Mouse (Mus musculus): ENCODE measurements around the gene Arpc3.

Gene Arpc3

GRCm38 (mm10) chr5:122391786-122392180 is at the start of gene Arpc3:
TSS of gene Arpc3 (plus strand) at chr5:122391878.
- DNase-seq (ENCODE audit: low spot score): peak; percentile 92

DNA sequence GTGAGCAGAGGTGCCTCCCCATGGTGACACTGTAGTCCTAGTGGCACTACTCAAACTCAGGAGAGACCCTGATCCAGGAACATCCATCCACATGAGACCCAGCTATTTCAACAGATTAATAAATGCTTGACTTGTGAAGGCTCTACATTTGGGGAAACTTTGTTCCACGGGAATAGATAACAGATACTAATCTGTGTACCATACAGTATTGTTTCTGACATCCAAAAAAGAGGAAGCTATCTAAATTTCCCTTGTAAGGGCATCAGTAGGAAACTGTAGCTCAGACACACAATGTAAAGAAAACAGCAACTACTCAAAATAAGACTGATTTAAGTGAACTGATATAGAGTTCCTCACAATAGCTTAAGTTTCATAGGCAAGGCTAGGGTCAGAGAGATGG is 48.8 kb upstream of the Arpc3 start:
- no peak for DNase-seq (ENCODE audit: low spot score)

GRCm38 (mm10) chr5:122343768-122344167 is 47.9 kb upstream of the Arpc3 start:
- DNase-seq (ENCODE audit: low spot score): no peak

DNA sequence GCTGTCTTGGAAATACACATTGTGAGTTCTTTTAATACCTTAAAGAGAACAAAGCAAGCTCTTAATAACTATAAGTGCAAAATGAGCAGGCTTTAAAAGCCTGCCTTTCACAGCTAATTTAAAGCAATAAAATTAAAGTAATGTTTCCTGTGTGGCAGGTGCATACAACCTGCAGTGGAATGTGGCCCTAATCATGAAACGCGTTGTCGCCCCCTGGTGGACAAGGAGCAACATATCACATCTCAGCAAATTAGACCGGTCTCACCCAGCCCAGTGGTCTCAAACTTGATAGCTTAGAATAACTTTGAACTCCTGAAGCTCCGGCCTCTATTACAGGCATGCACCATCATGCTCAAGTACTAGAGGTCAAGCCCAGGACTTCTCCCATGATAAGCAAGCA is 47.4 kb upstream of the Arpc3 start:
- DNase-seq (ENCODE audit: low spot score): peak; percentile 73

DNA sequence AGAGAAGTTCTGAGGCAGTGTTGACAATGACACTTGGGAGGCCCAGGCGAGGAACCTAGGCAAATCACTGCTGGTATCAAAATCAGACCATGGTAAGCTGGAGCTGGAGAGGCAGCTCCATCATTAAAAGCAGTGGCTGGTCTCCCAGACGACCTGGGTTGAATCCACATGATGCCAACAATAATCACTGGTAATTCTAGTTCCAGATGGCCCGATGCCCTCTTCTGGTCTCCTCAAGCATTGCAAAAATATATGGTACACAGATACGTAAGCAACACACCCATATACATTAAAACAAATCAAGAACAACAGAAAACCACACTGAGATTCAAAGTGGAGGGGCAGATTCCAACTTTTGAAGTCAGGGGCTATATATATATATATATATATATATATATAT is 45.9 kb upstream of the Arpc3 start:
- no peak for DNase-seq (ENCODE audit: low spot score)

GRCm38 (mm10) chr5:122353807-122354491 is 37.7 kb upstream of the Arpc3 start, which contains the start of the genes Rad9b and Vps29:
TSS of gene Rad9b (minus strand) at chr5:122354233.
TSS of gene Vps29 (plus strand) at chr5:122354369.
- DNase-seq (ENCODE audit: low spot score): peak; percentile 99

DNA sequence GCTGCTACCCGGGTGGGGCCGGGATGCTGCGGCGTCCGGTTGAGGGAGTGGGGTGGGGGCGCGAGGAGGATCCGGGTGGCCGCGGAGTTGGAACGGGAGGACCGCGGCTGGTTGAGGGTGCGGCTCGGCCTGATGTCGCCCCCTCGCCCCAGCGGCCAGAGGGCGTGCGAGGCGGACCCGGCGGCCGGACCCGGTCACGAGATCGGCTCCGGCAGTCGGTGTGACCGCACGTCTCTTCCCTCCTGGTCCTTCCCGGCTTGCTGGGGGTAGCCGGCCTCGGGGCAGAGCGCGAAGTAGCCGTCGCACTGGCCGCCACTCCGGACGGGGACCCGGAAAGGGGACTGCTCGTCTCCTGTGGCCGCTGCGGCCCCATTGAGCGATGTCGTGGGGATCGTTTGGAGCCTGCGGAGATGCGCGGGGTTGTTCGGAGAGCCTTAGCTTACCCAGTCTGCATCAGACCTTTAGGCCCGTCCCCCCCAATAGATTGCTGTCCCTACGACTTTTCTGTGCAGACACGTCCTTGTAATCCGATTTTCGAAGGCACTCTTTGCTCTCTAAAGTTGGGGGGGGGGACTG is 37.1 kb upstream of the Arpc3 start:
- no peak for DNase-seq (ENCODE audit: low spot score)

GRCm38 (mm10) chr5:122371591-122372191 is 20.0 kb upstream of the Arpc3 start, which contains the start of gene Gpn3:
TSS of gene Gpn3 (plus strand) at chr5:122371876.
- DNase-seq (ENCODE audit: low spot score): peak; percentile 24

- DNase-seq (ENCODE audit: low spot score): peak; percentile 99
Observed at GRCm38 (mm10) chr5:122372192-122372769, 19.4 kb upstream of the Arpc3 start, which contains the start of gene Fam216a. TSS of gene Fam216a (minus strand) at chr5:122372364.

- no peak for DNase-seq (ENCODE audit: low spot score)
Observed at GRCm38 (mm10) chr5:122372878-122373277, 18.8 kb upstream of the Arpc3 start.

- DNase-seq (ENCODE audit: low spot score): no peak
Observed at GRCm38 (mm10) chr5:122377101-122377833, 14.4 kb upstream of the Arpc3 start.

DNA sequence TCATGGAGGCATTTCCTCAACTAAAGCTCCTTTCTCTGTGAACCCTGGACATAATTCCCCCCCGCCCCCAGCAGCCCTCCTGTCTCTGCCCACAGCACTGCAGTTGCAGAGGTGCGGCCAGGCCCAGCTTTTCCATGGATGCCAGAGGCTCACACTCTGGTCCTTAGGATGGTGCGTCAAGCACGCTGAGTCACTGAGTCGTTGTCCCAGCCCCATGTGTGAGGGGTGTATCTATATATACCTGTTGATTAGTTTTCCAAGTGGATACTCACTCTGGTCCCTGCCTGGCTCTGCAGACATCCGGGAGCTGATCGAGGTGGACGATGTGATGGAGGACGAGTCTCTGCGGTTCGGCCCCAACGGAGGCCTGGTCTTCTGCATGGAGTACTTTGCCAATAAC is 13.5 kb upstream of the Arpc3 start:
- DNase-seq (ENCODE audit: low spot score): no peak

GRCm38 (mm10) chr5:122379374-122380155 is 12.1 kb upstream of the Arpc3 start:
- peak; percentile 70 for DNase-seq (ENCODE audit: low spot score)

DNA sequence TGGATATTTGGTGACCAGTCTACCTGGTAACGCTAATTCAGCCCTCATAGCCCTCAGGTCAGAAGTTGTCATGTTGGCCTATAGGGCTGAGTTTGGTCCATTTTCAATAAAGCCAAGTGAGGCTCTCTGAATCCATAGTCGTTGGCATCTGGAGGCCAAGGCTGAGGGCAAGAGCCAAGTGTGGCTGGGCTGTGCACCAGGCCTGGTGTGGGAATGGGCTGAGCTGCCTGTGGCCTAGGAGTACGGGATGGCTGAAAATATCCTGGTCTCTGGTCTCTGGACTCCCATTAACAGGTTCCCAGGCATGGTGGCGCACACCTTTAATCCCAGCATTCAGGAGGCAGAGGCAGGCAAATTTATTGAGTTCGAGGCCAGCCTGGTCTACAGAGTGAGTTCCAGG is 1.7 kb upstream of the Arpc3 start:
- DNase-seq (ENCODE audit: low spot score): no peak

DNA sequence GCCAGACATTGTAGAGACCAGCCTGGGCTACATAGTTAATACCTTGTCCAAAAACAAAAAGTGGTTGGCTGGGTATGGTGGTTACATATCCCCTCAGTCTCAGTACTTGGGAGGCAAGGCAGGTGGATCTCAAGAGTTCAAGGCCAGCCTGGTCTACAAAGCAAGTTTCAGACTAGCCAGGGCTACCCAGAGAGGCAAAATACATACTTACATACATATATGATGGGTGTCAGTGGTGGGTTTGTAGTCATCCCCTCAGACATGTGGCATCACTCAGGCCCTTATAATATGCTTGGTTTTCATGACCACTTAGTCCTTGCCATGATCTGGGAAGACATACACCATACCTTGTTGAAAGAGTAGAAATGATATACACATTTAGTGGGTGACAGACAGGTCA is 1.0 kb upstream of the Arpc3 start:
- DNase-seq (ENCODE audit: low spot score): no peak

DNA sequence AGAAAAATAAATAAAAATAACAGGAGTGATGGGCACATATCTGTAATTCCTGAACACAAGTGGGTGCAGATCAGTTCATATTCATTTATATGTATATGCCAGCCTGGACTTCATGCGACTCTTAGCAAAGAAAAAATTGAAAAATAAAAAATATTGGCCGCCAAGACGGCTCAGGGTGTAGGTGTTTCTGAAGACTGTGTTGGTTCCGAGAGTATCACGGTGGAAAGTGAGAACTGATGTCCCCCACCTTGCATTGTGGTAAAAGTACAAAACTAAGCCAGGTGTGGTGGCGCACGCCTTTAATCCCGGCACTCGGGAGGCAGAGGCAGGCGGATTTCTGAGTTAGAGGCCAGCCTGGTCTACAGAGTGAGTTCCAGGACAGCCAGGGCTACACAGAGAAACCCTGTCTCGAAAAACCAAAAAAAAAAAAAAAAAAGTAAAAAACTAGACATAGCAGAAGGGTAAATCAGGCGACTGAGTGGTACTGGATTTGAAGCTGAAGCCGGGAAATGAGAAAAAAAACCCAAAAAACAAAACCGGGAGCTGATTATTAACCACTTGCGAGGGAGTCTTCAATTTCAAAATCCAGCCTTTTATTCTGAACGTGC is 396 bp upstream of the Arpc3 start:
- no peak for DNase-seq (ENCODE audit: low spot score)

DNA sequence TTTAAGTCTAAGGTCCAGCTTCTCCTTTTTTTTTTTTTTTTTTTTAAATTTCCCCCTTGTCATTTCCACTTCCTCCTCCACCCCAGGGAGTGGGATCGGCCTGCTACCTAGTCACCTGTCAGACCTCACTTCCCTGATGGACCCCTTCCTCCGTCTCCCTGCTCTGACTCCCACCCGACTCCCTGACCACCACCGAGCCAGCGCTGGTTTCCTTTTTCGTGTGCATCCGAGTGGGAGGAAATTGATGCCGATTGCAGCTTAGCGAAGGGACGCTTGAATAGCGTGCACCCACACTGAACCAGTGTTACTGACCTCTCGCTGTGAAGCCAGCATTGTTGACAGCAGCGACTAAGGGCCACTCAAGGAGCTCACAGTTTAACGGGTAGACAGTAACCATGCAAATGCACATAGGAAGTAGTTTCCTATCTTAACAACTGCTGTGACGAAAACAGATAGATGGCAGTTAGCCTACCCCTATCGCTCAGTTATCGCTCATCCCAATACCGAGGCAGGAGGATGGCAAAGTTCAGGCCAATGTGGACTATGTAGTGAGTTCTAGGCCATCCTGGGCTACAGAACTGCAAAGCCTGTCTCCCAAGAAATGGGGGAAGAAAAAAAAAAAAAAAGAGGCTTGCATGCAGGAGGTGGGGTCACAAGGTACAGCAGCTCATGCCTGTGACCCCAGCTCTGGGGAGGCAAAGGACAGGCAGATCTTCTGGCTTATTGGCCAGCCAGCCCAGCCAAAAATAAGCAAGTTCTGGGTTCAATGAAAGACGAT is 738 bp downstream of the Arpc3 start:
- no peak for DNase-seq (ENCODE audit: low spot score)

DNA sequence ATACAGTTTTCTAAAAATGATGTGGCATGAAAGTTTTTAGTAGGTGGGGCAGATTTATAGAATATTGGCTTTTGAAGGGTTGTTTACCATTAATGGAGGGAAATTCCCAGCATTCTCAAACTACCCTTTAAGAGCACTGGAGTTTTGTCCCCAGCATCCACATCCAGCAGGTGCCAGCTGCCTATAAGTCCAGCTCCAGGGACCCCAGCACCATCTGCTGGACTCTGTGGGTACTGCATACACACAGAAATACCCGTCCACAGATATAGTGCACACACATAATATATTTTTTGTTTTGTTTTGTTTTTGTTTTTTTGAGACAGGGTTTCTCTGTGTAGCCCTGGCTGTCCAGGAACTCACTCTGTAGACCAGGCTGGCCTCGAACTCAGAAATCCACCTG is 2.2 kb downstream of the Arpc3 start:
- DNase-seq (ENCODE audit: low spot score): peak; percentile 76

- DNase-seq (ENCODE audit: low spot score): no peak
Observed at GRCm38 (mm10) chr5:122396791-122397190, 5.1 kb downstream of the Arpc3 start.

GRCm38 (mm10) chr5:122397495-122397894 is 5.8 kb downstream of the Arpc3 start:
- no peak for DNase-seq (ENCODE audit: low spot score)

All from urinary bladder, postnatal 14 days (tissue).